Mouse (Mus musculus) lung, adult 2 months (tissue): ENCODE results near the gene Ccdc157.
"Not testable (repeated sequence)": the region's sequence is repeated elsewhere in the genome, so short reads cannot be mapped to it uniquely, and the experiment has no call there.

Experiments used
- CTCF ChIP-seq: fragments of 200-500 bp; IDR thresholded peaks from 2 replicates; pipeline ENCODE4 v1.5.1; 2011; ENCODE audit warnings: mild to moderate bottlenecking, low read length, control low read depth; ENCODE audit not compliant: insufficient read depth
- POLR2A ChIP-seq: fragments of 200-500 bp; IDR thresholded peaks from 2 replicates; pipeline ENCODE4 v1.6.1; 2011; ENCODE audit warnings: low read depth, mild to moderate bottlenecking, control low read depth, low read length, borderline replicate concordance; ENCODE audit errors: extremely low read depth

DNA sequence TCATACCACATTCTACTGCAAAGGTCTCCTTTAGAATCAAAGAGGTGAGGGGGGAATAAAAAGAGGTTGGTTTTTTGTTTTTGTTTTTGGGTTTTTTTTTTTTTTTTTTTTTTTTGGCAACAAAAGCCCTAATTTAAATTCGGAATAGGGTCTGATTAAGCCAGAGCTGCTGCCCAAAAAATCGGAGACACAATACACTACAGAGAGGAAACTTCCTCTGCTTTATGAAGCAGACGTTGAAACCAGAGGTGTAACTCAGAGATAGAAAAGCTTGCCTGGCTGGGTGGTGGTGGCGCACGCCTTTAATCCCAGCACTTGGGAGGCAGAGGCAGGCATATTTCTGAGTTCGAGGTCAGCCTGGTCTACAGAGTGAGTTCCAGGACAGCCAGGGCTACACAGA lies 45.6 kb downstream of the Ccdc157 start:
- TF ChIP-seq POLR2A, CTCF: not testable (repeated sequence)
